Mouse (Mus musculus): ENCODE results near the gene Cd300e. TPM values are rescaled to one million over a fixed set of nuclear protein-coding genes. Genes with fewer than 3 reads are reported as not detected.

Cd300e gene
- polyA plus RNA-seq (2012; rRNA removed): 0.67 and 0.96 TPM in 2 replicates

GRCm38 (mm10) chr11:115062077-115062476 is at the start of gene Cd300e:
TSS of gene Cd300e (minus strand) at chr11:115062177.

GRCm38 (mm10) chr11:115091362-115091901 is 29.5 kb upstream of the Cd300e start, which contains the start of gene Rab37:
TSS of gene Rab37 (plus strand) at chr11:115091431.

GRCm38 (mm10) chr11:115048259-115048658 is 13.7 kb downstream of the Cd300e start, which contains the start of gene Cd300ld3:
TSS of gene Cd300ld3 (minus strand) at chr11:115048409.

DNA sequence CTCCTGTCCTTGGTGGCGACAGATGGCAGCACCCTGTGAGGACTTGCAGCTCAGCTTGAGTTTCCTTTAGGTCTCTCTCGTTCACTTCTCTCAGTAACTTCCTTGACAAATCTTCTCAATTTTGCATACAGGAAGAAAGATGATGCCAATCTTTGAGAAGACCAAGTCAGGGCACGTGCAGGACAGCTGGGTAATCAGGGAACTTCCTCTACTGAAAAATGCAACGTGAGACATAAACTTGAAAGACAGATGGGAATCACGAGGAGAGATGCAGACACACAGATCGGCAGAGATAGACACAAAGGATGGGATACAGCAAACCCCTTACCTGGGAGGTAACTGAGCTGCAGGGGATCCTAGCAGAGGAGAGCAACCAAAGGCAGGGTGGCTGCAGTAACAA is 24.3 kb downstream of the Cd300e start, which contains the start of gene Cd300ld5:
Gene Cd300ld5 (minus strand): TSS at position 101 of the 400 bp plus-strand sequence.

GRCm38 (mm10) chr11:115026912-115027311 is 35.1 kb downstream of the Cd300e start, which contains the start of gene Cd300ld4:
TSS of gene Cd300ld4 (minus strand) at chr11:115027012.

GRCm38 (mm10) chr11:115016093-115016492 is 45.9 kb downstream of the Cd300e start, which contains the start of gene Cd300ld2:
TSS of gene Cd300ld2 (minus strand) at chr11:115016193.

Other genes with a start within 250 kb of the Cd300e start
- gene Gprc5c, start 211.0 kb downstream of the Cd300e start, polyA plus RNA-seq (2012; rRNA removed): 3.5 and 4.7 TPM in 2 replicates
- gene Cd300a, start 172.1 kb downstream of the Cd300e start, polyA plus RNA-seq (2012; rRNA removed): 0.69 and 0.76 TPM in 2 replicates
- gene Cd300lb, start 127.8 kb downstream of the Cd300e start, polyA plus RNA-seq (2012; rRNA removed): 0.66 and 1.1 TPM in 2 replicates
- not detected in 2 replicates for gene Cd300c, start 93.0 kb downstream of the Cd300e start, polyA plus RNA-seq (2012; rRNA removed)
- 0.51 and 0.94 TPM in 2 replicates for gene Cd300ld, start 72.3 kb downstream of the Cd300e start, polyA plus RNA-seq (2012; rRNA removed)
- gene Cd300c2, start 60.3 kb downstream of the Cd300e start, polyA plus RNA-seq (2012; rRNA removed): 3.8 and 4.0 TPM in 2 replicates
- 0.22 and 0.43 TPM in 2 replicates for gene Cd300ld2, start 46.0 kb downstream of the Cd300e start, polyA plus RNA-seq (2012; rRNA removed)
- gene Cd300ld4, start 35.2 kb downstream of the Cd300e start, polyA plus RNA-seq (2012; rRNA removed): 0.62 and 1.0 TPM in 2 replicates
- gene Cd300ld5, start 24.4 kb downstream of the Cd300e start, polyA plus RNA-seq (2012; rRNA removed): 1.6 and 2.2 TPM in 2 replicates
- 4.1 and 14.8 TPM in 2 replicates for gene Cd300ld3, start 13.8 kb downstream of the Cd300e start, polyA plus RNA-seq (2012; rRNA removed)
- gene Rab37, start 29.3 kb upstream of the Cd300e start, polyA plus RNA-seq (2012; rRNA removed): 2.8 and 3.3 TPM in 2 replicates
- 1.9 and 2.3 TPM in 2 replicates for gene Cd300lf, start 71.8 kb upstream of the Cd300e start, polyA plus RNA-seq (2012; rRNA removed)
- 199 and 208 TPM in 2 replicates for gene Slc9a3r1, start 101.2 kb upstream of the Cd300e start, polyA plus RNA-seq (2012; rRNA removed)
- 12.2 and 12.5 TPM in 2 replicates for gene Tmem104, start 125.3 kb upstream of the Cd300e start, polyA plus RNA-seq (2012; rRNA removed)
- 20.6 and 29.8 TPM in 2 replicates for gene Nat9, start 125.7 kb upstream of the Cd300e start, polyA plus RNA-seq (2012; rRNA removed)
- gene Grin2c, start 205.1 kb upstream of the Cd300e start, polyA plus RNA-seq (2012; rRNA removed): 0.06 TPM in 1 of 2 replicates, not detected in the other
- 23.6 and 27.4 TPM in 2 replicates for gene Fdxr, start 214.9 kb upstream of the Cd300e start, polyA plus RNA-seq (2012; rRNA removed)
- gene Fads6, start 235.5 kb upstream of the Cd300e start, polyA plus RNA-seq (2012; rRNA removed): 0.81 and 1.7 TPM in 2 replicates
- not detected in 2 replicates for gene Otop2, start 245.0 kb upstream of the Cd300e start, polyA plus RNA-seq (2012; rRNA removed)